Mouse (Mus musculus) heart, postnatal 0 days (tissue): ENCODE data around the gene 4930562C15Rik. TPM values are rescaled to one million over a fixed set of nuclear protein-coding genes. Genes with fewer than 3 reads are reported as not detected.

Experiments used
- ATAC-seq: fragments of 200-750 bp; cut with Nextera tagmentation; 2 replicates; pipeline ENCODE4 v1.8.0; 2017; ENCODE audit warnings: low read depth, moderate number of reproducible peaks, moderate library complexity; ENCODE audit not compliant: insufficient read depth
- DNase-seq: peaks from one replicate; pipeline ENCODE4 v3.0.0-alpha.2; 2016; ENCODE audit warnings: low spot score
- H3K27ac ChIP-seq: fragments of 300-500 bp; sonication (generic); 2 replicates; pipeline ENCODE4 v1.5.1; 2014; ENCODE audit warnings: low read depth, mild to moderate bottlenecking
- H3K27me3 ChIP-seq: fragments of 300-500 bp; sonication (generic); 2 replicates; pipeline ENCODE4 v1.6.1; 2014; ENCODE audit warnings: low read length, mixed read lengths; ENCODE audit not compliant: control insufficient read depth, insufficient read depth
- H3K36me3 ChIP-seq: fragments of 300-500 bp; sonication (generic); replicated peaks from 2 replicates; pipeline ENCODE4 v1.6.1; 2014; ENCODE audit warnings: low read length, mixed read lengths; ENCODE audit not compliant: control insufficient read depth, insufficient read depth
- H3K4me1 ChIP-seq: fragments of 300-500 bp; sonication (generic); 2 replicates; pipeline ENCODE4 v1.6.1; 2014; ENCODE audit warnings: antibody characterized with exemption; ENCODE audit not compliant: control insufficient read depth, insufficient read depth
- H3K4me2 ChIP-seq: fragments of 300-500 bp; sonication (generic); 2 replicates; pipeline ENCODE4 v1.6.1; 2014; ENCODE audit warnings: low read depth, mild to moderate bottlenecking, low read length, moderate library complexity
- H3K4me3 ChIP-seq: fragments of 300-500 bp; sonication (generic); 2 replicates; pipeline ENCODE4 v1.5.1; 2014; ENCODE audit warnings: low read depth, low read length
- H3K9ac ChIP-seq: fragments of 300-500 bp; sonication (generic); replicated peaks from 2 replicates; pipeline ENCODE4 v1.6.1; 2014; ENCODE audit warnings: low read depth, low read length, mixed read lengths
- H3K9me3 ChIP-seq: fragments of 300-500 bp; sonication (generic); replicated peaks from 2 replicates; pipeline ENCODE4 v1.6.1; 2016; ENCODE audit warnings: low read length; ENCODE audit not compliant: control insufficient read depth
- CTCF ChIP-seq: IDR thresholded peaks from 2 replicates; pipeline ENCODE4 v1.5.1; 2016; ENCODE audit warnings: antibody characterized with exemption, control low read depth, low read depth
- EP300 ChIP-seq: IDR thresholded peaks from 2 replicates; pipeline ENCODE4 v1.6.1; 2016; ENCODE audit warnings: antibody characterized with exemption, low read depth
- WGBS: fragments of 180-500 bp; shearing (Covaris S2); extraction: QIAGEN DNeasy Blood & Tissue Kit; methylation state at CpG from one replicate; pipeline ENCODE4 v1.1.7; 2014; 5-methylcytosine and 5-hydroxymethylcytosine counted together
- polyA plus RNA-seq: library from polyadenylated mRNA; unstranded; fragments of >200 nt; fragmentation: Nextera tagmentation; extraction: Ambion mirVana; gene quantifications from 2 replicates; pipeline ENCODE4 v1.2.1, GENCODE M21; 2015
- total RNA-seq: library from RNA; depleted of rRNA; stranded (reverse); fragments of >200 nt; gene quantifications from 2 replicates; pipeline ENCODE4 v1.2.3, GENCODE M21; 2014; ENCODE audit warnings: low replicate concordance

4930562C15Rik gene
- total and polyA plus RNA-seq, 2 experiments from 2014 or later, result 0.12 TPM; not detected in 1

DNA sequence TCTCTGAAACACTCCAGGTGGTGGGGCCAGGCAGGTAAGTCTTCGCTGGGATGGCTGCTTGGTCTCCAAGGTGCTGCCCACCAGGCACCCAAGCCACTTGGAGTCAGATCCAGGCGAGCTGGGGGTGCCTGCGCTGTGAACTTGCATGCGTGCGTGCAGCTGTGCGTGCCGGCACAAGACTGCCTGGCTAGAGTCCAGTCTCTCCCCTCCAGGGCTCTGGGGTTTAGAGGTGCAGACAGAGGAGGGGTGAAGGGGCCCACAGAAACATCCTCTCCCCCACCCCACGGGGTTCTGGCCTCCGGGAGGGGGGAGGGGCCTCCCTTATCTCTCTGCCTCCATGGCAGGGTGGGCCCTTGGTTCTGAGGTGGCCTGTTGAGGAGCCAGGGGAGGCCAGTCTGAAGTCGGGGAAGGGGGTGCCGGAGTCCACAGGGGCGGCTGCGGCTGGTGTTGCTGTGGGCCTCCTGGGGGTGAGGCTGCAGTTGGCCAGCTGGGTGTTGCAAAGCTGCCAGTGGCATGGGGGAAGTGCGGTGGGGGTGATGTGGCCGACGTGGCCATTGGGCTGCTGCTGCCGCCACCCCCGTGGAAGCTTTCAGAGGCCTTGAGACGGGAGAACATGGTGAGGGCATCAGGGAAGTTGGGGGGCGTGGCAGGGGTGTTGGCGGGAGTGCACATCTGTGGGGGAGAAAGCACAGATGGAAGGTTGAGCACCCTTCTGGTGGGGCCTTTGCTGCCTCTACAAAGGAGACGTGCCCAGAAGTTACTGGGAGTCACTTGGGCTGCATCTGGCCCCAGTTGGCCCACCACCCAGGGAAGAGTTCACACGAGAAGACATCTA, 40.2 kb downstream of the 4930562C15Rik start:
- H3K36me3 ChIP-seq, result peaks cover 9% of the 10 kb centered on the region; the same call in 1 of the 2 replicates
- TF ChIP-seq EP300 (no peak), CTCF (no peak)
- ATAC-seq (no peak), DNase-seq (no peak)
- no peak overlapping the region for H3K4me3 ChIP-seq
- H3K27ac ChIP-seq, result no peak overlapping the region
- no peak overlapping the region for H3K4me2 ChIP-seq
- WGBS, result 69% methylated on average over 21 of the region's 23 CpGs
- H3K27me3 ChIP-seq, result no peaks in the 10 kb centered on the region
- H3K9ac ChIP-seq, result no peak overlapping the region
- peaks cover 19% of the 10 kb centered on the region for H3K4me1 ChIP-seq
- no peaks in the 10 kb centered on the region for H3K9me3 ChIP-seq

DNA sequence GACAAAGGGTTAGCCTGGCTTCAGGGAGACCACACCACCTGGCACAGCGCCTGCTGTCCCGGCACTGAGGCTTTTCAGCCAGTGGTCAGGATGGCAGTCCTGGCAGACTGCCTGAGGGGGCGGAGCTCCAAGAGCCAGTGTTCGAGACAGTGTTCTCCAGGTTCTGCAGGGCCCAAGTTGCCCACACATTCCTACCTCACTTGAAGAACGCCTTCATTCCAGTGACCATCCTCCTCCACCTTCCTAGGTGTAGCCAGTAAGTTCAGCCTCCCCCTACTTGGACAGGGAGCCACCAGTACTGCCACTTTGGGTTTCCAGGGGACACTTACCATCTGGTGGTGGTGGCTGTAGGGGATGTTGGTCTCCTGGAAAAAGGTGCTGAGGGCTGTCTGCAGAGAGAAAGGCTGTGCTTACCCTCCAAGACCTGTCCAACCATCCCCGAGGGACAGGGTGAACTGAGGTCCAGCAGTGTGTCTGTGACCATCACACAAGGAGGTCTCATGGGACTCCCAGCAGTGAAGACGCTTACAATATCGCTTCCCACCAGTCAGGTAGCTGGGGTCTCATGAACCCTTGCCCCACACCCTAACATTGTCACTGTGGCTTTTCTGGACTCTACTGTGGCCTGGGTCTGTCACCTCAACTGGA, 40.9 kb downstream of the 4930562C15Rik start:
- no peaks in the 10 kb centered on the region for H3K27me3 ChIP-seq
- no peak overlapping the region for H3K27ac ChIP-seq
- H3K4me2 ChIP-seq, result no peak overlapping the region
- ATAC-seq, result no peak
- 54% methylated on average over 8 of the region's 8 CpGs for WGBS
- DNase-seq, result no peak
- H3K36me3 ChIP-seq, result peaks cover 9% of the 10 kb centered on the region; the same call in 1 of the 2 replicates
- TF ChIP-seq EP300, result no peak
- no peak for TF ChIP-seq CTCF
- H3K9ac ChIP-seq, result no peak overlapping the region
- H3K4me3 ChIP-seq, result no peak overlapping the region
- peaks cover 23% of the 10 kb centered on the region for H3K4me1 ChIP-seq
- no peaks in the 10 kb centered on the region for H3K9me3 ChIP-seq

DNA sequence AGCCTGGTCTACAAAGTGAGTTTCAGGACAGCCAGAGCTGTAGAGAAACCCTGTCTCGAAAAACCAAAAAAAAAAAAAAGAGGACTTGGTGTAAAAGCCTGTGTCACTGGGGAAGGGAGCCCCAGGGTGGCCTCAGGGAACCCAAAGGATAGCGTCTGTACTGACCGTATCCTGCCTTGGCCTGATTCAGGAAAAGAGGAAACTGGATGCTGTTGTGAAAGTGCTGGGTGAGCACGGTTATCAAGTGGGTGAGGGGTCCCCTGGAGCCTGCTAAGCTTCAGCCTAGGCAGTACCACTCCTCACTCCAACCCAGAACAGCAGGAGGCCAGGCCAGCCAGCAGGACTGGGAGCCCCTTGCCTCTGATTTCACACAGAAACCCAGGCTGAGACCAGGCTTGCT, 42.0 kb downstream of the 4930562C15Rik start:
- H3K9ac ChIP-seq, result no peak overlapping the region
- no peaks in the 10 kb centered on the region for H3K27me3 ChIP-seq
- peak overlapping the region; percentile 98; the same call in 1 of the 2 replicates for H3K27ac ChIP-seq
- H3K36me3 ChIP-seq, result peaks cover 9% of the 10 kb centered on the region; the same call in 1 of the 2 replicates
- TF ChIP-seq CTCF (no peak), EP300 (no peak)
- 73% methylated on average over 4 of the region's 4 CpGs for WGBS
- H3K4me1 ChIP-seq, result peaks cover 28% of the 10 kb centered on the region
- peak overlapping the region; percentile 74; the same call in 1 of the 2 replicates for H3K4me2 ChIP-seq
- ATAC-seq (no peak), DNase-seq (no peak)
- H3K4me3 ChIP-seq, result no peak overlapping the region
- H3K9me3 ChIP-seq, result no peaks in the 10 kb centered on the region

DNA sequence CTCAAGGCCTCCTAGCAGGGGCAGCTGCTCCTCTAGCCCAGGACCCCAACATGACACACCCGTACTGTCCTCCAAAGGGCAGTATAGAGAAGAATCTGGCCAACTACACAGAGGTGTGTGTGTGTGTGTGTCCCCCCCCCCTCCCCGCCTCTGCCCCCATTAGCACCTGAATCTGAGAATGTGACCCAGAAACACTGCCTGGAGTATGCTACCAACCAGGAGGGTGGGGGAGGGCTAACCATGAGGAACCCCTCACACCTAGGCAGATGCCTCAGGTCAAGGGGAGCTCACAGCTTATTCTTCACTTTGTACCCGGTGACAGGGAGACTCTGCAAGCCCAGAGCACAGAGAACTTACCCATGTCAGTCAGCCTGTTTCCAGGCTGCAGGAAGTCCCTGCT, 42.5 kb downstream of the 4930562C15Rik start:
- no peak for DNase-seq
- ATAC-seq, result no peak
- Histone ChIP-seq H3K4me3 (peak overlapping the region; percentile 64), H3K4me1 (peaks cover 28% of the 10 kb centered on the region), H3K27ac (peak overlapping the region; percentile 98), H3K36me3 (peaks cover 9% of the 10 kb centered on the region; the same call in 1 of the 2 replicates), H3K4me2 (peak overlapping the region; percentile 74), H3K9me3 (no peaks in the 10 kb centered on the region), H3K9ac (no peak overlapping the region), H3K27me3 (no peaks in the 10 kb centered on the region)
- 60% methylated on average over 3 of the region's 3 CpGs for whole genome bisulfite sequencing
- TF ChIP-seq CTCF, result no peak
- no peak for TF ChIP-seq EP300

DNA sequence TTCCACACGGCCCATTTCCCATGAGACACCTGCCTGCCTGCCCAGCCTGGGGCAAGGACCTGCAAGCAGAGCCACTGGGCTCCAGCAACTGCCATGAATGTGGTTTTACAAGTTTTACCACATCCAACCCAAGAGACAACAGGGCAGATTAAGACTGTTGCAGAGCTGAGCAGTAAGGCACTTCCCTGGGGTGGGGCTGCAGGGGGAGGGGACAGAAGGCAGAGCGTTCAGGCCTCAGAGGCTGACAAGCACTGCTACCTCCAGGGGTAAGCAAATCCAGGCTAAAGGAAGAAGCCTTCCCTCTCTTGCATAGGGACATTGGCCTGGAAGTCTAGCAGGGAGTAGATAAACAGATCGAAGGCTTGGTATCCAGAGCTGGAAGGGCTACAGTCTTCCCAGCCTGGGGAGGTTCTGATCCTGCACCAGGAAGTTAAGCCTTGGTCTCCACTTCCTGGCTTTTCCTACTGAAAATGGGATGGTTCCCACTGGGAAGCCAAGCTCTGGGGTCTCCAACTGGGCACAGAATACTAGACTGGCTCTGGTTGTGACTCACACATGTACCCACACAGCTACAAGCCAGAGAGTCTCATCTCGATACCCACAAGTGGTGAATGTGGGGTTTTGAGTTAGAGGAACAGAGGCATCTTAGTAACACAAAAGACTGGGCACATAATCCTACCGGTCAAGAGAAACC, 43.1 kb downstream of the 4930562C15Rik start:
- H3K9me3 ChIP-seq, result no peaks in the 10 kb centered on the region
- WGBS, result 11% methylated on average over 5 of the region's 5 CpGs
- no peak for ATAC-seq
- peaks cover 28% of the 10 kb centered on the region for H3K4me1 ChIP-seq
- TF ChIP-seq EP300 (no peak), CTCF (no peak)
- H3K27ac ChIP-seq, result peak overlapping the region; percentile 98
- no peaks in the 10 kb centered on the region for H3K27me3 ChIP-seq
- peak overlapping the region; percentile 64 for H3K4me3 ChIP-seq
- H3K4me2 ChIP-seq, result peak overlapping the region; percentile 74
- H3K9ac ChIP-seq, result peak overlapping the region; percentile 83
- no peak for DNase-seq
- H3K36me3 ChIP-seq, result peaks cover 9% of the 10 kb centered on the region; the same call in 1 of the 2 replicates
